Mouse (Mus musculus): Measurements from ENCODE around the gene Lrrc34.

- TF ChIP-seq CTCF (IDR thresholded peaks at IDR 0.05; ENCODE audit: control insufficient read depth, insufficient read depth, low read length) (no peak), POLR2A (IDR thresholded peaks at IDR 0.05; ENCODE audit: borderline replicate concordance, control insufficient read depth, low read depth, low read length) (no peak)
Observed at GRCm38 (mm10) chr3:30647440-30648090, at the start of gene Lrrc34.

All from bone marrow, adult 2 months (tissue).